Mouse (Mus musculus): ENCODE measurements around the gene Ppp1r11.

The Ppp1r11 gene

GRCm38 (mm10) chr17:36912031-36912430 is 39.5 kb downstream of the Ppp1r11 start:
- DNase-seq: peak; percentile 51

- DNase-seq: peak; percentile 74
Measured at GRCm38 (mm10) chr17:36909802-36910201, 41.7 kb downstream of the Ppp1r11 start.

- DNase-seq: peak; percentile 73
Measured at GRCm38 (mm10) chr17:36908235-36908634, 43.3 kb downstream of the Ppp1r11 start.

- peak; percentile 78 for DNase-seq
Measured at GRCm38 (mm10) chr17:36903651-36904050, 47.9 kb downstream of the Ppp1r11 start.

GRCm38 (mm10) chr17:36900691-36901090 is 50.9 kb downstream of the Ppp1r11 start:
- no peak for DNase-seq

- DNase-seq: peak; percentile 83
Measured at GRCm38 (mm10) chr17:36900001-36900400, 51.5 kb downstream of the Ppp1r11 start.

- peak; percentile 57 for DNase-seq
Measured at GRCm38 (mm10) chr17:36899376-36899775, 52.2 kb downstream of the Ppp1r11 start.
